ENCODE assay signal across 8 mouse cellular contexts in the genomic region with DNA sequence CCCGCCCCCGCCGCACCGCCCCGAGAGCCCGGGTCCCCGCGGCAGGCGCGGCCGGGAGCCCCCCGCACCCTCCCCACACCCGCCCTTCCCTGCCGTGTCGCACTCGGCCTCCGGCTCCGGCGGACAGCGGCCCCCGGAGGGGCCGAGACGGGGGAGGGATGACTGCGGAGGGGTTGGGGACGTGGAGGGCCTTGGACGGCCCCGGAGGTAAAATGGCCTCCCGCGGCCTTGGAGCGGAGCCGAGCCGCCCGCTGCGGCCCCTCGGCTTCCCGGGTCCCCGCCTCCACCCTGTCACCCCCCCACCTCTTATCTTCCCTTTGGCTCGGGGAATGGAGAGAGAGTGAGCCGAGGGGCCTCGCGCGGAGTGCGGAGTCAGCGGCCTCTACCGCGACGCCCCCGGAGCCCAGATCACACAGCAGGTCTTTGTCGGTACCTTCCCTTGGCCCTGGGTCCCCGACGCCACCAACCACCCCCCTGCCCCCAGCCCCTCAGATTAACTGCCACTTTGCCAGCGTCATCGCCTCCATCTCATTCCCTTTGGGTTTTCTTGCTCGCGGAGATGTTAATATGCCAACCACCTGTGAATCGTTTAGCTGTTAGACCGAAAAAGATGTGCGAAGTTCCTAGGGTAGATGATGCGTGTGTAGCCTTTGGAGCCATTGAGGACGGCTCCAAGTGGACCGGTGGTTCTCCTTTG. TPM values are rescaled to one million over a fixed set of nuclear protein-coding genes. Genes with fewer than 3 reads are reported as not detected.
DNase-seq lines count a peak whose midpoint lies in the region; ATAC-seq and TF ChIP-seq lines count a peak whose summit lies in the region.

No protein-coding gene starts in this region.

- H3K36me3 ChIP-seq in E14TG2a.4 (ENCODE audit: insufficient read depth, low read length) (peaks cover 6% of the 10 kb centered on the region; the same call in 1 of the 2 replicates), macrophage (ENCODE audit: inconsistent target) (no peaks in the 10 kb centered on the region)
- H3K36me3 ChIP-seq in heart, embryonic 11.5 days (ENCODE audit: control insufficient read depth, insufficient read depth, low read length) = no peaks in the 10 kb centered on the region
- H3K36me3 ChIP-seq in kidney, embryonic 15.5 days = peaks cover 5% of the 10 kb centered on the region; the same call in 1 of the 2 replicates

- peak overlapping the region; percentile 97 for H3K27ac ChIP-seq in heart, embryonic 11.5 days (ENCODE audit: low read depth, low read length)
- H3K27ac ChIP-seq in kidney, embryonic 15.5 days = peak overlapping the region; percentile 92
- H3K27ac ChIP-seq in macrophage = no peak overlapping the region

- peak overlapping the region; percentile 88 for H3K4me2 ChIP-seq in heart, embryonic 11.5 days
- H3K4me2 ChIP-seq in kidney, embryonic 15.5 days = peak overlapping the region; percentile 83

- no peaks in the 10 kb centered on the region for H3K27me3 ChIP-seq in E14TG2a.4 (ENCODE audit: insufficient read depth, low read length)
- no peaks in the 10 kb centered on the region for H3K27me3 ChIP-seq in heart, embryonic 11.5 days (ENCODE audit: control insufficient read depth, insufficient read depth, low read length)
- no peaks in the 10 kb centered on the region for H3K27me3 ChIP-seq in kidney, embryonic 15.5 days

- no peaks in the 10 kb centered on the region for H3K9me3 ChIP-seq in E14TG2a.4 (ENCODE audit: low read length)
- no peaks in the 10 kb centered on the region for H3K9me3 ChIP-seq in heart, embryonic 11.5 days (replicated peaks; ENCODE audit: control insufficient read depth, low read length)
- H3K9me3 ChIP-seq in kidney, embryonic 15.5 days (replicated peaks) = no peaks in the 10 kb centered on the region

- peaks cover 46% of the 10 kb centered on the region for H3K4me1 ChIP-seq in E14TG2a.4 (replicated peaks; ENCODE audit: low read depth, low read length)
- H3K4me1 ChIP-seq in heart, embryonic 11.5 days (ENCODE audit: control insufficient read depth, insufficient read depth, low read length) = peaks cover 9% of the 10 kb centered on the region
- peaks cover 15% of the 10 kb centered on the region for H3K4me1 ChIP-seq in kidney, embryonic 15.5 days

- H3K4me3 ChIP-seq in E14TG2a.4 (replicated peaks; ENCODE audit: low read length) (peak overlapping the region; percentile 96), macrophage (ENCODE audit: inconsistent target) (peak overlapping the region; percentile 59)
- H3K4me3 ChIP-seq in heart, embryonic 11.5 days (ENCODE audit: low read depth, low read length) = peak overlapping the region; percentile 99
- peak overlapping the region; percentile 83 for H3K4me3 ChIP-seq in kidney, embryonic 15.5 days (replicated peaks)

- DNase-seq in adipocyte (ENCODE audit: low spot score) = peak; percentile 55
- DNase-seq in embryo, embryonic 10.5 days (ENCODE audit: low spot score) = peak; percentile 66
- peak; percentile 48 for DNase-seq in right cerebral cortex, postnatal 4 days
- no peak for DNase-seq in frontal cortex, postnatal 25 days (ENCODE audit: low spot score in 2 of 2)

- under 1% methylated on average over 41 of the region's 61 CpGs for WGBS in heart, embryonic 11.5 days (ENCODE audit: insufficient replicate concordance)
- under 1% methylated on average over 54 of the region's 61 CpGs for WGBS in kidney, embryonic 15.5 days
- 2% methylated on average over 52 of the region's 61 CpGs for WGBS in macrophage (ENCODE audit: missing documents)

- TF ChIP-seq CTCF in E14TG2a.4 (conservative IDR thresholded peaks at IDR 0.05; ENCODE audit: low read length) = no peak

- H3K9ac ChIP-seq in heart, embryonic 11.5 days (ENCODE audit: low read depth, low read length) = peak overlapping the region; percentile 99
- peak overlapping the region; percentile 95 for H3K9ac ChIP-seq in kidney, embryonic 15.5 days

- ATAC-seq in heart, embryonic 11.5 days (replicated peaks; ENCODE audit: insufficient number of reproducible peaks, low FRiP score, low TSS enrichment) = peak; percentile 79
- peak; percentile 50 for ATAC-seq in kidney, embryonic 15.5 days (replicated peaks; ENCODE audit: low FRiP score)

- peaks cover 51% of the 10 kb centered on the region for H3K79me2 ChIP-seq in macrophage (ENCODE audit: inconsistent target)

RNA-seq across cellular contexts. Expression of a gene that starts 0.9 kb away (rescaled TPM):
- polyA plus RNA-seq in heart, embryonic 11.5 days (2014; fragmentation: Nextera tagmentation; extraction: Ambion mirVana) = 113 and 118 TPM in 2 replicates
- polyA plus RNA-seq in kidney, embryonic 15.5 days (2015; fragmentation: Nextera tagmentation; extraction: Ambion mirVana) = 108 and 109 TPM in 2 replicates
- 100 to 1,000 TPM in 25 of 26 experiments, 10 to 100 TPM in 1; 99.1 to 291 (median 200) TPM for total RNA-seq in macrophage (2018; cell fraction: chromatin; rRNA removed)
- total RNA-seq in macrophage (2018; cell fraction: cytosol; rRNA removed) = 10 to 100 TPM; 52.1 to 79.0 (median 64.4) TPM
- 100 to 1,000 TPM in 19 of 26 experiments, 10 to 100 TPM in 7; 71.9 to 255 (median 135) TPM for total RNA-seq in macrophage (2018; cell fraction: nucleus; rRNA removed)
- 54.2 to 99.0 TPM (median 55.8 TPM) in 3 replicates for polyA plus RNA-seq in macrophage (2018)

Comparison
In these comparisons a context has a peak if more than half of its experiments do, and no peak if none do; other contexts are left out.
1. DNase-seq: peak in adipocyte (single experiment), embryo, embryonic 10.5 days (single experiment) and right cerebral cortex, postnatal 4 days (single experiment); none in frontal cortex, postnatal 25 days (0 of 2).
2. Peak in every context shown above with its lines, with median percentiles within 50 percentile points of each other: H3K4me3 ChIP-seq.